Mouse (Mus musculus) layer of hippocampus, adult 9-10 months (tissue): ENCODE data around the gene Gm37240.

Experiments
- DNase-seq: peaks from one replicate; pipeline ENCODE4 v3.0.0; 2022; ENCODE audit warnings: low spot score

Gm37240 gene

GRCm38 (mm10) chr3:84474398-84474797, 1412.9 kb downstream of the Gm37240 start:
- DNase-seq: no peak

DNA sequence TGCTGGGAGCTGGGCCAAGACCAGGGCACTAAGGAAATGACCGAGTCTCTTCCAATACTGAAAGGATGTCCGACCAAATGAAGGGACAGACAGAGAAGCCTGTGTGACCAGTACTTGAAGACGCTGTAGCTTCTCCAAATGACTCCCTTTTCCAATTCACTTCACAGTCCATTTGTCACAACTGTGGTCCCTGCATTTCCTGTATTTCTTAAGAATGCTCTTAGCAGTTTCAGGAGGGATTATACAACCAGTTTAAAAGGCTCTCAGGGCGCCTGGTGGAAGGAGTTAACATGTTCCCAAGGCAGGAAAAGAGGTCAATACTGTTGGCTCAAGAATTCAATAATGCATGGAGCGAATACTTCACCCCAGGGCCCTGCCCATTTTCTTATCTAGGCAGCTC, 1414.4 kb downstream of the Gm37240 start:
- DNase-seq: no peak

- no peak for DNase-seq
Measured at GRCm38 (mm10) chr3:84472527-84472926, 1414.8 kb downstream of the Gm37240 start.

GRCm38 (mm10) chr3:84471146-84471545, 1416.2 kb downstream of the Gm37240 start:
- DNase-seq: no peak

DNA sequence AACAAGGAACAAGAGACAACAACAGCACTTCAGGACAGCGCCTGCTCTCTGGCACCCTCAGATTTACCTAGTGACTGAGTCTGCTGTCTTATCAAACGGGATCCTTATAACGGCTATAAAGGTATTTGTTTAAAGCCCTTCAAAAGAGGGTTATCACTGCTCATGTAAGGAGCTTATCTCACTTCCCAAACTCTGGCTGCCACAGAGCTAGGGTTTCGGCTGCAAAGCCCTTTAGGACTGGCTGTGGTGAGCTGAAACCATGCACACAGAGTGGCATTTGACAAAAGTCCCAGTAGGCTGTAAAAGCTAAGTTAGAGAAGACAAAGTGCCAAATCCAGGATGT, 1419.2 kb downstream of the Gm37240 start:
- DNase-seq: no peak

DNA sequence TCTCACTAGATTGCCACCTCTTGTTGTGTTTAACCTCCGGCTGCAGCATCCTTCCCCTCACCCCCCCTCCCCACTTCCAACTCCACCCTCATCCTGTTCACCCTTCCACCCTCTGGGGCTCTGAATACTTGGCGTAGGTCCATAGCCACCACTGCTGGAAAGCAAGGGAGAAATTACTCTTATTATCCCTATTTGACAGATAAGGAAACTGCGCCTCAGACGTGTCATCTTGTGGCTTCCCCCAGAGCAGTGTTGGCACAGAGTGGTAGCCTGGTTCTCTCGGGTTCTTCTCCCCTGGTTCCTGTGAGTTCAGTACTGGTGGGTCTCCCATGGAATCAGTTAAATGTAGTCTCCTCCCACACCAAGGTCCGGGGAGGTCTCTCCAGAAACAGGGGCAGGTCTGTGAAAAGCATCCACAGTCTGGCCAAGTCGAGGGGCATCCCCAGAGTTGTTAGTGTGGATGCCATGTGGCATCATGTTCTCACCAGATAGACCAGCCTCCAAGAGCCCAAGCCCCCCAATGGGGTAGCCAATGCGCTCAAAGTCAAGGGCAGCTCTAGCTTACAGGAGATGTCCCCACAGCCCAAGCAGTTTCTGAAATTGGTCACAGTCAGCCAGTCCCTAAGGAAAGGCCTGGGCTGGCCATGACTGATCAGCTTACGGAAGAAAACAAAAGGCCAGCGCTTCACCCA, 1419.8 kb downstream of the Gm37240 start:
- no peak for DNase-seq

DNA sequence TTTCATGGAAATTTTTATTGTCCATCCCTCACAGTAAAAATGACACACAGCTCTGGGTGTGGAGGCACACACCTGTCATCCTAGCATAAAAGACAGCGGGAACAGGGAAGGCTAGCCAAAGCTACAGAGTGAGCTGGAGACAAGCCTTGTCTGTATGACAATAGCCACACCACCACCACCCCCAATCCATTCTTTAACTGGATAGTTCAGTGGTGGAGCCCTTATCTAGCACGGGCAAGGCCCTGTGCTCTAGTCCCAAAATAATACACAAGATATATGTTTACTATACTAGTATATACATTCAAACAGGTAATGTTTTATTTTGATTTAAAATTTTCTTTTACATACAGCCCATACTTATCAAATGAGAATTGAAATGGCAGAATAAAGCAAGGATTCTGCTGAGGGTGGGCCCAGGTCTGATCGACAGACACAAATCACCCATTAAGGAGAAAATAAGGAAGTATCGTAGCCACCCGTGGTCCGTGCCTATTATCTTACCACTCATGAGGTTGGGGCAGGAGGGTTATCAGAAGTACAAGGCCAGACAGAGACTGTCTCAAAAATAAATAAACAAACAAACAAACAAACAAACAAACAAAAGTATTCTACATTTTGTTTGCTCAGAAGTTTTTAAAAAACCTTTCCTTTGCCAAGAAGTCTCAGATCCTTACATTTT, 1421.4 kb downstream of the Gm37240 start:
- no peak for DNase-seq

DNA sequence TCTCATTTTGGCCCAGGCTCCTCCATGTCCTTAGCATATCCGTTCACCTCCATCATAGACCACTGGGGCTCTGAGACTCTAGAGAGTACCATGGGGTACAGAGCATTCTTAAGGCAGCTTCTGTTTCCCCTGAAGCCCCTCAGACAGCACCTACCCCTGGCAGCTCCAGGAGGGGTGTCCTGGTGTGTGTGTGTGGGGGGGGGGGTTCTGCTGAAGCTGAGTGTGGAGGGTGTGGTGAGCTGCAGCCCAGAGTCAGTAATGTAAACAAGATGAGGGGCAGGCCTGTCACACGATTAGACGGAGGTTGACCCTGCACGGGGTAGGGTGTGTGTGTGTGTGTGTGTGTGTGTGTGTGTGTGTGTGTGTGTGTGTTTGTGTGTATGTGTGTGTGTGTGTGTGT, 1425.6 kb downstream of the Gm37240 start:
- DNase-seq: no peak

GRCm38 (mm10) chr3:84460952-84461351, 1426.4 kb downstream of the Gm37240 start:
- no peak for DNase-seq

DNA sequence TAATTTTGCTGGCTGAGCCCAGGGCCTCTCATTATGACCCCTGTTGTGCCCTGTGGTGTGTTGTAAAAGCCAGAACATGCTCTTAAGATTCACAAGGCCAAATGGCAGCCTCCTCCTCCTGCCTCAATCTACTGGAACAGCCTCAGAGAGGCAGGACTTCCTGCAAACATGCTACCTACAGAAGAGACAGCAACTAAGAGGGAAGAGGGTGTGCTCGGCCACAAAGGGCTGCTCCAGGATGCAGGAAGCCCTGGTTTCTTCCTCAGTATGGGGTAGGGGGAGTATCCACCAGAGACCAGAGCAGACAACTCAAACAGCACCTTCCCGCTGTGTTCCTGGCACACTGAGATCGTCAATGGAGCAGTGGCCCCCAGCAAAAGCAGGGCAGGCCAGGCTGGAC, 1426.8 kb downstream of the Gm37240 start:
- no peak for DNase-seq

GRCm38 (mm10) chr3:84455733-84456417, 1431.4 kb downstream of the Gm37240 start:
- no peak for DNase-seq

DNA sequence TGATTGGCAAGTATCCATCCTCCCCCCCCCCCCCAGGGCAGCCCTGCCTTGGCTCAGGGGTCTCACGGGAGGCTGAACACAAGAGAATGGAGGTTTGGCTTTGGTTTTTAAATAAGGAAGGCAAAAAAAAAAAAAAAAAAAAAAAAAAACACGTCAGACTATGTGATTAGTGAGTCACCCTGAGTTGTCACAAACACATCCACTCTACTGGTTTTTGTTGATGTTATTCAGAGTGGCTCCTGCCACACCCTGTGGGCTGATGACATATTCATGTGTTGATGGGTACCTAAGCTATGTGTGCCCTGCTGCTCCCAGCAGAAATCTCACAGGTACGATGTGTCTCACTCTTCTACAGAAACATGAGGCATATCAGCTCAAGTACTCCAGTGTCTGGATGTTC, 1436.7 kb downstream of the Gm37240 start:
- no peak for DNase-seq

DNA sequence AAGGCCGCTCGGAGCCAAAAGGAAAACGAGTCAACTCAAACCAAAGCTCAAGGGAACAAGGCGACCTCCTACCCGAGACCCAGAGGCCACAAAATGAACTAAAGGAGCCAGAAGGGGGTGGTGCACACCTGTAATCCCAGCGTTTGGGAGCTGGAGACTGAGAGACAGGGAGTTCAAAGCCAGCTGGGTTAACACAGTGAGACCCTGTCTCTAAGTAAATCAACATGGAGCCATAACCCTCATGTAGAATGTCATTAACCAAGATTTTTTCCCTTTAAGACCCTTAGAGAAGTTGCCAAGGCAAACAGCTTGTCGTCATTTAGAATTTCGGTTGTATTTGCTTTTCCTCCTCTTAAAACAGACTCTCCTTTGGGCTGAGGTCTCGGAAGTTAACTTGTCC, 1438.3 kb downstream of the Gm37240 start:
- DNase-seq: no peak

- no peak for DNase-seq
Measured at GRCm38 (mm10) chr3:84447803-84448202, 1439.5 kb downstream of the Gm37240 start.
